Mouse (Mus musculus): ENCODE data around the gene Sh3bgrl2. TPM values are rescaled to one million over a fixed set of nuclear protein-coding genes. Genes with fewer than 3 reads are reported as not detected.
"Not testable (repeated sequence)": the region's sequence is repeated elsewhere in the genome, so short reads cannot be mapped to it uniquely, and the experiment has no call there.

The Sh3bgrl2 gene
- 7.0 and 10.9 TPM in 2 replicates for polyA plus RNA-seq (2015; fragmentation: Nextera tagmentation; extraction: Ambion mirVana)

- no peak within 1 kb of the TSS for H3K27ac ChIP-seq
- peaks cover 8% of the 10 kb centered on the region; the same call in 1 of the 2 replicates for H3K4me1 ChIP-seq (replicated peaks)
- peak; percentile 95 for ATAC-seq (ENCODE audit: low FRiP score)
Observed at GRCm38 (mm10) chr9:83547830-83548689, at the start of gene Sh3bgrl2. Gene Sh3bgrl2, plus strand, starts transcription at chr9:83548327.

GRCm38 (mm10) chr9:83519081-83519480 is 29.0 kb upstream of the Sh3bgrl2 start:
- not testable (repeated sequence) for H3K9ac ChIP-seq; H3K4me2 ChIP-seq; H3K4me3 ChIP-seq; H3K27ac ChIP-seq; H3K27me3 ChIP-seq; H3K4me1 ChIP-seq (replicated peaks); ATAC-seq (ENCODE audit: low FRiP score); H3K9me3 ChIP-seq; H3K36me3 ChIP-seq
- WGBS: 79% methylated on average over 5 of the region's 5 CpGs

More at GRCm38 (mm10) chr9:83547830-83548689, at the start of gene Sh3bgrl2:
- H3K36me3 ChIP-seq: no peaks in the 10 kb centered on the region
- peaks cover 7% of the 10 kb centered on the region; the same call in 1 of the 2 replicates for H3K27me3 ChIP-seq
- WGBS: 1% methylated on average over 76 of the region's 76 CpGs
- H3K9ac ChIP-seq: peak within 1 kb of the TSS; percentile 69
- peak within 1 kb of the TSS; percentile 65 for H3K4me2 ChIP-seq
- H3K4me3 ChIP-seq: peak within 1 kb of the TSS; percentile 66
- no peaks in the 10 kb centered on the region for H3K9me3 ChIP-seq

- Histone ChIP-seq H3K4me3 (no peak overlapping the region), H3K4me1 (replicated peaks) (peaks cover 4% of the 10 kb centered on the region; the same call in 1 of the 2 replicates), H3K9ac (no peak overlapping the region), H3K36me3 (no peaks in the 10 kb centered on the region), H3K9me3 (no peaks in the 10 kb centered on the region), H3K27ac (no peak overlapping the region), H3K27me3 (no peaks in the 10 kb centered on the region), H3K4me2 (no peak overlapping the region)
- 68% methylated on average over 6 of the region's 6 CpGs for WGBS
- peak; percentile 59; the same call in 1 of the 2 replicates for ATAC-seq (ENCODE audit: low FRiP score)
Observed at GRCm38 (mm10) chr9:83519510-83520155, 28.5 kb upstream of the Sh3bgrl2 start.

DNA sequence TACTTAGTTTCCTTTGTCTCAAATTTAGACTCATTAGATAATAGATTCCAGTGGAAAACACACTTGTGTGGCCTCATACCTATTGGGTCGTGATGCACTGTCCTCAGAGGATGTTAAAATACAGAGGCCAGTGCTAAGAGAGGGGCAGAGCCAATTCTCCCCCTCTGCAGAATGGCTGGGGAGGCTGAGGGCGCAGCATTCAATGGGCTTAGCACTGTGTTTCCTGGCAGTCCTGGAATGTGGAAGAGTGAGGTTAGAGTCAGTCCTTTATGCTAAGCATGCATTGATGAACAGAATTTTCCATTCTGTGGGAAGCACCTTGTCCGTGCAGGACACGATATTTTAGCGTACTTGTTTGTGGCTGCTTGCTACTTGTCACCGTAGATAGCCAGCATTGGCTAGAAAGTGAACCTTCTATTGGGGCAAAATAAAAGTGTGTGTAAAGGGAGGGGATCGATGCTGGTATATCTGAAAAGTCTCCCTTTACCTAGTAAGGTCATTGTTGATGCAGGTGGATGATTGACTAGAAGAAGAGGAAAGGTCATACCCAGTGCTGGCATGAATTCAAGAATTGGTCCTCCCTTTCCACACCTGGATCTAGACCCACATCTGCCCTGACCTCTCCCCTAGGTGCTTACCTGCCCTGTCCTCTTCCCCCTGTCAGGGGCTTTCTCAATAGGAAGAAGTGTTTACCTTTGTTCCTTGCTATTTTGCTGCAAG is 20.6 kb upstream of the Sh3bgrl2 start:
- H3K27me3 ChIP-seq: no peaks in the 10 kb centered on the region
- WGBS: 87% methylated on average over 7 of the region's 7 CpGs
- no peak overlapping the region for H3K9ac ChIP-seq
- H3K4me2 ChIP-seq: no peak overlapping the region
- ATAC-seq (ENCODE audit: low FRiP score): no peak
- no peaks in the 10 kb centered on the region for H3K9me3 ChIP-seq
- no peaks in the 10 kb centered on the region for H3K4me1 ChIP-seq (replicated peaks)
- no peak overlapping the region for H3K4me3 ChIP-seq
- H3K36me3 ChIP-seq: no peaks in the 10 kb centered on the region
- H3K27ac ChIP-seq: no peak overlapping the region

GRCm38 (mm10) chr9:83533044-83533769 is 14.9 kb upstream of the Sh3bgrl2 start:
- Histone ChIP-seq H3K4me2 (no peak overlapping the region), H3K27me3 (no peaks in the 10 kb centered on the region), H3K4me3 (no peak overlapping the region), H3K9me3 (no peaks in the 10 kb centered on the region), H3K9ac (no peak overlapping the region), H3K36me3 (no peaks in the 10 kb centered on the region), H3K4me1 (replicated peaks) (peaks cover 9% of the 10 kb centered on the region), H3K27ac (no peak overlapping the region)
- WGBS: 85% methylated on average over 5 of the region's 5 CpGs
- no peak for ATAC-seq (ENCODE audit: low FRiP score)

- peaks cover 16% of the 10 kb centered on the region for H3K4me1 ChIP-seq (replicated peaks)
- H3K9ac ChIP-seq: no peak overlapping the region
- ATAC-seq (ENCODE audit: low FRiP score): no peak
- no peaks in the 10 kb centered on the region for H3K27me3 ChIP-seq
- 96% methylated on average over 4 of the region's 4 CpGs for WGBS
- no peak overlapping the region for H3K4me3 ChIP-seq
- 0 out of 2 replicates have a peak overlapping the region, but pooled peaks have one; percentile 77 for H3K27ac ChIP-seq
- H3K9me3 ChIP-seq: no peaks in the 10 kb centered on the region
- H3K4me2 ChIP-seq: no peak overlapping the region
- no peaks in the 10 kb centered on the region for H3K36me3 ChIP-seq
Observed at GRCm38 (mm10) chr9:83536959-83537358, 11.2 kb upstream of the Sh3bgrl2 start.

DNA sequence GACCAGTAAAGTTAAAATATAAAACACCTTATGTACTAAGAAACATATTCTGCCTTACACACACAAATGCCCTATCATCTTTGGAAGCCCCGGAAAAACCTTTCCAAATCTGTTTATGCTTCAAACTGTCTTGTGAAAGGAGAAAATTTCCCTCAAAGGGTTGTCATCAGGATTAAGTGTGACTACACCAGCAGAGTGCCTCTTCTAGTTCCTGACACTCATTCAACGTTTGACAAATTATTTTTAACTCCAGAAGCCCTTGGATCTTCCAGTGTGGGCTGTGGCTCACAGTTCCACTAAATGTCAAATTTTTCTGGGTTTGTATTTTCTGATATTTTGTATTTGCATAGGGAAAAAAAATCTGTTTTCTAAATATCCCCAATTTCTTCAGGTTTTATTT is 10.6 kb upstream of the Sh3bgrl2 start:
- Histone ChIP-seq H3K4me1 (replicated peaks) (peaks cover 16% of the 10 kb centered on the region), H3K36me3 (no peaks in the 10 kb centered on the region), H3K27me3 (no peaks in the 10 kb centered on the region), H3K4me3 (no peak overlapping the region), H3K9me3 (no peaks in the 10 kb centered on the region), H3K27ac (peak overlapping the region; percentile 77; the same call in 1 of the 2 replicates), H3K4me2 (no peak overlapping the region), H3K9ac (no peak overlapping the region)
- ATAC-seq (ENCODE audit: low FRiP score): no peak
- WGBS: 38% methylated on average over 2 of the region's 2 CpGs

- H3K27me3 ChIP-seq: no peaks in the 10 kb centered on the region
- H3K4me1 ChIP-seq (replicated peaks): peaks cover 16% of the 10 kb centered on the region
- ATAC-seq (ENCODE audit: low FRiP score): peak; percentile 74
- H3K27ac ChIP-seq: peak overlapping the region; percentile 77
- H3K9ac ChIP-seq: no peak overlapping the region
- no peak overlapping the region for H3K4me2 ChIP-seq
- WGBS: 33% methylated on average over 15 of the region's 15 CpGs
- no peaks in the 10 kb centered on the region for H3K36me3 ChIP-seq
- no peak overlapping the region for H3K4me3 ChIP-seq
- H3K9me3 ChIP-seq: no peaks in the 10 kb centered on the region
Observed at GRCm38 (mm10) chr9:83537921-83538536, 10.1 kb upstream of the Sh3bgrl2 start.

GRCm38 (mm10) chr9:83539809-83540491 is 8.2 kb upstream of the Sh3bgrl2 start:
- no peak overlapping the region for H3K27ac ChIP-seq
- H3K4me3 ChIP-seq: no peak overlapping the region
- no peaks in the 10 kb centered on the region for H3K36me3 ChIP-seq
- H3K9ac ChIP-seq: no peak overlapping the region
- H3K27me3 ChIP-seq: no peaks in the 10 kb centered on the region
- no peak overlapping the region for H3K4me2 ChIP-seq
- 94% methylated on average over 14 of the region's 14 CpGs for WGBS
- no peak for ATAC-seq (ENCODE audit: low FRiP score)
- no peaks in the 10 kb centered on the region for H3K9me3 ChIP-seq
- peaks cover 16% of the 10 kb centered on the region for H3K4me1 ChIP-seq (replicated peaks)

- Histone ChIP-seq H3K36me3 (no peaks in the 10 kb centered on the region), H3K4me2 (no peak overlapping the region), H3K9me3 (no peaks in the 10 kb centered on the region), H3K27ac (no peak overlapping the region), H3K9ac (no peak overlapping the region), H3K4me1 (replicated peaks) (peaks cover 16% of the 10 kb centered on the region), H3K27me3 (no peaks in the 10 kb centered on the region), H3K4me3 (no peak overlapping the region)
- WGBS: 95% methylated on average over 4 of the region's 4 CpGs
- ATAC-seq (ENCODE audit: low FRiP score): no peak
Observed at GRCm38 (mm10) chr9:83540492-83540857, 7.7 kb upstream of the Sh3bgrl2 start.

DNA sequence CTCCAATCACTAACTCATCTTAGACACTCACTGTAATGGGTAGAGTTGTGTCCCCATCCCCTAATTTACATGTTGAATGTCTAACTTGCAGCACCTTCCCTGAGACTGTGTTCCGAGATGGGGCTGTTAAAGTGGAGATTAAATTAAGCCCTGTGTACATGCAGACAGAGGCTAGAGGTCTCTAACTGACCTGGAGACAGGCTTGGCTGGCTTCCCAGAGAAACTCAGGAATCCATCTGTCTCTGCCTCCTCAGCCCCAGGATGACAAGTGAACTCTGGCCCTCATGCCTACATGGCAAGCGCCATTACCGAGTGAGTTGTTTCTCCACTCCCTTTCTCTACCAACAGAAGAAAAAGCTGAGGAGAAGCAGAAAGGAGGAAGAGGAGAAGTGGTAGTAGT is 7.2 kb upstream of the Sh3bgrl2 start:
- Histone ChIP-seq H3K9me3 (no peaks in the 10 kb centered on the region), H3K9ac (no peak overlapping the region), H3K4me3 (no peak overlapping the region), H3K4me1 (replicated peaks) (peaks cover 16% of the 10 kb centered on the region), H3K36me3 (no peaks in the 10 kb centered on the region), H3K27ac (no peak overlapping the region), H3K4me2 (no peak overlapping the region), H3K27me3 (no peaks in the 10 kb centered on the region)
- no peak for ATAC-seq (ENCODE audit: low FRiP score)
- WGBS: 72% methylated on average over 3 of the region's 3 CpGs
